Mouse (Mus musculus) c-Kit-negative CD71-positive TER-119-positive erythroid progenitor cells, embryonic 14.5 days (primary cell): ENCODE measurements at regions not wholly inside any gene's neighbourhood (a gene's known extent, or its start where the extent isn't known, plus 50 kb on each side); places are given as distances from the start of the nearest gene placed in this dataset.

Source experiments
- DNase-seq: peaks from one replicate; pipeline ENCODE4 v3.0.0-alpha.2; 2013; ENCODE audit warnings: low read depth, low spot score

- DNase-seq: no peak
These were observed 678.8 kb upstream of the Sox9 start for GRCm38 (mm10) chr11:112103252-112103651.

DNA sequence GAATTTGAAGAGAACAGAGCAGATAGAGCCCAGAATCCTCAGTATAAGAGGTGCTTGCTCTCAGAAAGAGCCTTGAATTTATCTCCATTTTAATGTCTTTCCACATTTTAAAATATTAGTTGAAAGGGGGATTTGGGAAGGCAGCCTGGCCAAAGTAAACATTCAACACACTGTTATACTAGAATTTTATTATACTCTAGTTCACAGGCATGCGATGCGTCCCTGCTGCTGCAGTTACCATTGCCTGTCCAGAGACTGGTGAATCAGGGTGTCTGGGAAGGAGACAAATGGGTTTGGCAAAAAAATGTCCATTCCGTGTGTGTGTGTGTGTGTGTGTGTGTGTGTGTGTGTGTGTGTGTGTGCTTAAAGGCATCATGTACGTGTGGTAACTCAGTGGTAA, 675.1 kb upstream of the Sox9 start:
- no peak for DNase-seq

DNA sequence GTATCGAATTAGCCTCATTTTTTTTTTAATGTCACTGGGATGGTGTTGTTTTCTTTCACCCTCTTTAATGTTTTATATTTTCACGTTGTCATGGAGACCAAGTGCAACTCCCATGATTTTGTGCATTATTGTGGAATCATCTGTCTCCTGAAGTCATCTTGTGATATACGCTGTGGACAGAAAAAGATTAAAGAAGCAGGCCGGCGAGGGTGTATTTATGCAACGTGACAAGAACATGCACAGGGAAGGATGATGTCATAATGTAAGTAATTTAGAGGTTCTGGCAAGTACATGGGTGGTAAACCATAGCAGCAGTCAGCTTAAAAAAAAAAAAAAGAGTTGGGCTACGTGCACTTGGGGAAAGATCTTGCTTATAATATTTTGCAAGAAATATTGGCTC, 674.7 kb upstream of the Sox9 start:
- DNase-seq: no peak

DNA sequence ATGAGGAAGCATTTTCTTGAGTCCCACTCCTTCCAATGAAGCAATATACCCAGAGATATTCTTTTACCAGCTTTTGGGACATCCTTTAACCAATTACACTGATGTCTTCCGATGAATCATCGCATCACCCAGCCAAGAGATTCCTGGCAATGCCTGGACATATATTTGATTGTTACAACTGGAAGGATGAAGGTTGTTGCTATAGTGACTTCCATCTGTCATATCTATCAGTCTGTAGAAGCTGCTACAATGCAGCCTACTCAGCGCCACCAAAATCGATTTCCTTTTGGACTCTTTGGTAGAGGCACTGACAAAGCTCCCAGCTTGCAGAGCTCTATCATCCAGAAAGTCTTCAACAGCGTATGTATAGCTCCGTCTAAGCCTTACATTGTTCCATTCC, 661.0 kb upstream of the Sox9 start:
- no peak for DNase-seq

DNA sequence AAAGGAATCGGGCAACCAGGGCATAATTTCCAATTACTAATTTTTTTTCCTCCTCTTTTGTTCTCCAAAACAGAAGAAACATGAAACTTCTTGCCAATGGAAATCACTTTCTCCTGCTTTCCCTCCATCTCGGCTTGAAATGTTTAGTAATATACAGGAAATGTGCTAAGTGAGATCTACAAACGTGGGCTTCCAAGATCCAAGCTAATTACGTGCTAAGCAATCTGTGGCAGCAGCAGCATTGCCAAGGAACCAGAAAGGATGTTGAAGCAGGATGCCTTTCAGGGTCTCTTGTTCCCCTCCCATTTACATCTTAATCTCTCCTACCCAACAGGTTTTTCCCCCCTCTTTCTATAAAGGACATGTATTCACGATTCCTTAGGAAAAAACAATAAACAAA, 660.2 kb upstream of the Sox9 start:
- DNase-seq: no peak

GRCm38 (mm10) chr11:112125249-112125933, 656.6 kb upstream of the Sox9 start:
- DNase-seq: no peak

DNA sequence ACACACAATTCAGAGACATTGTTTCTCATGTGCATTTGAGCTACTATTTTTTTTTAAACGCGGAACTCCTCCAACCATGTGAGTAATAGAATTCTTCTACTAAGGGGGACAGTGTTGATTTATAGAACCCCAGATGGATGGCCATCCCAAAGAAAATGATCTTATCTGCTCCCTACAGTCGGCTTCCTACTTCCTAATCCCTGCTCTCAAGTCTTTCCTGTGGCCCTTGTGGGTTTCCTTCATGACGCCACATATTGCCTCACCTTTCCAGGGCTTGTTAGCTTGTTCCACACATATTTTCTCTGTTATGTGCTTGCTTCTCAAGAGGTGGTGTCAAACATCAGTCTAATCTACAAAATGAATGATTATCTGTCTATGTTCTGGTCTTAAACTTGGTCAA, 651.9 kb upstream of the Sox9 start:
- DNase-seq: no peak

DNA sequence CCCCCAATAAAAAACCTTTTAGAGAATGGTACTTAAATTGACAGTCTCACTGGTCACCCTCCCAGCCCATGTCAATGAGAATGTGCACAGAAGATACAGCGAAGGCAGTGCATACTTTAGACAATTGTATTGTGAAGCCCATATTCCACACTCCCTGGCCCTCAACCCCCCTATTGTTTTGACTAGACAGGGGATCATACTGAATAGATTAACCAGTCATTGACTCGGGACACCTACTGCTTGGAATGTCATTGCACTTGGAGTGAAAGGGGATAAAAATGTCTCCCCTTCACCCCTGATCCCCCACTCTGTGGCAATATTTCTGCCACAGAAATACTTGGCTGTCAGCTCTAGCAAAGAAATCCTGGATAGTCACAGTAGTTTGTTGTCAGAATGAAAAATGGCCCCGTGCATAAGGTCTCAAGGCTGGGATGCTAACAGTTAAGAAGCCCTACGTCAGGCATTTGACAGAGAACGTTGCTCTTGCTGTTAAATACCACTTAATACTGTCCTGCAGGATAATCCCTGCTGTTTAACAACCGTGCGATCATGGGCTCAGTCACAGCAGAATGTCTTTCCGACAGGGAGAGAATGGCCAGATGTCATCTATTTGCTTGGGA, 644.5 kb upstream of the Sox9 start:
- no peak for DNase-seq

- DNase-seq: no peak
These were observed 642.0 kb upstream of the Sox9 start for GRCm38 (mm10) chr11:112140058-112140457.

DNA sequence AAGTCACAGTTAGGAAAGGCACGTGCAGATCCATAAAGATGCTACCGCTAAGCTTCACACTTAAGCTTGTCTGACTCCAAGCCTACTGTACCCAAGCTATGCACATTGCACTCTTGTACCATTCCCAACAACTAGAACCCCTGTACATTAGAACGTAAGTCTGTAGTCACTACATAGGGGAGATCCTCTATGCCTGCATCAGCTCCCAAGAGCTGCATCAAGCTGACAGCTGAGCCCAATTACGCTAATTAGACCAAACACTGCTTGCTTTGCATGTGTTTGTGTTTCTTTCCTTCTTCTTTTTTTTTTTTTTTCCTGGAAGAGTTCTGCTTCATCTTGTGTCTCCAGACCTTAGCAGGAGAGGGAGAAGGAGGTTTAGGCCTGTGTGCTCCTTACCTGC, 641.5 kb upstream of the Sox9 start:
- DNase-seq: no peak

GRCm38 (mm10) chr11:112140912-112141311, 641.1 kb upstream of the Sox9 start:
- no peak for DNase-seq

DNA sequence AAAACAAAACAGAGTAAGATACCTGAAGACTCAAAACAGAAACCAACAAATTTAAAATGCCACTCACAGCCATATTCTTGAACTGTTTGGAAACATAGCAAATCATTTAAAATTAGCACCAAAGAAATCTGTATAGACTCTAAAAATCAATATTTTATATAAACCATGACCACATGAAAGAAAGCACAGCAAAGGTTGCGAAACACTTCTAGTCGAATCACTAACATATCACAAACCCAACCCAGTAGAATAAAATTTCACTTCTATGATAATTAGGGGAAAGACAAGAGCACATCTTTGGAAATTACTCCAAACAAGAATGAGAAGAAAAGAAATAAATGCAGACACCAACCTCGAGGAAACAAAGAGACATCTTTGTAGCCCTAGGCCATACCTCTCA, 630.0 kb upstream of the Sox9 start:
- DNase-seq: no peak

- DNase-seq: no peak
These were observed 628.8 kb upstream of the Sox9 start for GRCm38 (mm10) chr11:112153198-112153597.

- no peak for DNase-seq
These were observed 627.2 kb upstream of the Sox9 start for GRCm38 (mm10) chr11:112154712-112155319.

DNA sequence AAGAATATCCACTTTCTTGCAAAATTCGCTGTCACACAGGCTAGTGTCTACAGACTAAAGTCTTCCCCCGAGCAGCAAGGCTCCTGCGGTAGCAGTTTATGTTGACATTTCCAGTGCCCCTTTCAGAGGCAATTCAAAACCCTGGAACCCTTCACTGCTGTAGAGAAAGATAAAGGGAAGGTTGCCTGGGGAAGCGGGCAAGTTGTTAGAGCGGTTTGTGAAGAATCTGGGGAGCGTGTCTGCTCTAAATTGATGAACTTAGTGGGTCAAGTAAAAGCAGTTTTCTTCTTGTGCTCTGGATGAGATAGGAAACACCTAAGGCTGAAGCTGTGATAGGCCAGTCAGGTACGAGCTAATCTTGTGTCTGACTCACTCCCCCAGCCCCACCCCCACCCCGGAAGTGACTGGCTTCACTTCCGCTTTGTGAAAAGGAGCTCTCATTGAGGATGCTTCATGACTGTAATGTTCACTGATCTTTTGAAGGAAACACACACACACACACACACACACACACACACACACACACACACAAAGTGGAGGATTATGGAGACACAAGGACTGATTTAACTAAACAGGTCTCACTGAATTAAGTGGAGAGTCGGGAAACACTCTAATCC, 626.6 kb upstream of the Sox9 start:
- DNase-seq: no peak

DNA sequence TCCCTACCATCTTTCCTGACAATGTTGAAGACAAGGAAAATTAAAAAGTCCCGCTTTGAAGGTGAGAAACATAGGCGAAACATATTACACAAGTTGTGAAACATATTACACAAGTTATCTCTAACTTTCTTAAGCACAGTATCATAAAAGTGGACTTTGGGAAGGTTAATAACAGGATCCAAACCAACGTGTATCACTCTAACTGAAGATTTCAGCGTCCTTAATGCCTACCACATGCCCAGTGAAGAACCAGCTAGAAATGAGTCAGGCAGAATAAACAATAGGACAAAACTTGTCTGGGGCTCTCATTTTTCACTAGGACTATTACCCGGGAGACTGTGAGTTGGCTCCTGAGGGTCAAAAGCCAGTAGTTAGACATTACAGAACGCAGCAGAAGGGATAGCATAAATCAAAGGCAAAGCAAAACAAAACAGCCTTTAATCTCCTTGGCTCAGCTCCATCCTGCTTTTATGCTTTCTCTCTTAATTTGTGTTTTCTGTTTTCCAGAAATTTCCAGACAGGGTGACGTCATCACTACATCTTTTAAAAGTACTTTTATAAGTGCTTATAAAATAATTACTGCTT, 618.3 kb upstream of the Sox9 start:
- DNase-seq: no peak

DNA sequence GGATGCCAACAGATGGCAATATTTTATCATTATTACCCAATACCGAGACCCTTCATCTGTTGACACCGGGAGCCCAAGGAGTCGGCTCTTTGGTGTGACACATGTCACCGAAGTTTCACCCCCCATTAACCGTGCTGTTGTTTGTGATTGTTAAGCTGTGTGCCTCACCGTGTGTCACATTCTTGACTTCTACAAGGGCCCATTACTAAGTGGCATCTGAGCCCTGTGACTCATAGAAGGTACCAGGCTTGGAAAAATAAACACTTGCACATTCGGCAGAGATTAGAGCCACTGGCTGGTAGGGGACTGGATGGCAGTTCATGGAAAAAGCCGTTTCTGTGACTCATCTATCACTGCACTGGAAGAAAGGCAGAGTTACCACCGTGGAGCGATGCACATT, 608.4 kb upstream of the Sox9 start:
- DNase-seq: no peak

- DNase-seq: no peak
These were observed 606.7 kb upstream of the Sox9 start for GRCm38 (mm10) chr11:112175302-112175701.

DNA sequence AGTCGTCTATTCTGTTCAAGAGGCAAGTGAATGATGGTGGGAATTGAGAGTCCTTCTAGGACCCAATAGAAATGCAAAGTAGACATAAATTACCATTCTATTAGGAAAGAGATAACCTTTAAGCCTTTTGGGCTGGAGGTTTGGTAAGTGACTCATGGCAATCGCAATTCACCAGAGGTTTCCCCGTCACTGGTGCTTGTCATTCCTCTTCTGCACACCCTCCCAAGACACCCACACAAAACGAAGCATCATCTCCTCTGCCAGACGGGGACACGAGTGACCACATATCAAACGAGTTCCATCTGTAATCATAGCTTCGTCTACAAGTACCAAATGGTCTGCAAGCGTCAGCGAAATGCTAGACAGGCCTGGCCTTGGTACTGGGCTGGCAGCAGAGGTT, 601.4 kb upstream of the Sox9 start:
- DNase-seq: no peak

- no peak for DNase-seq
These were observed 584.3 kb upstream of the Sox9 start for GRCm38 (mm10) chr11:112197620-112198268.

GRCm38 (mm10) chr11:112204561-112204960, 577.5 kb upstream of the Sox9 start:
- DNase-seq: no peak

DNA sequence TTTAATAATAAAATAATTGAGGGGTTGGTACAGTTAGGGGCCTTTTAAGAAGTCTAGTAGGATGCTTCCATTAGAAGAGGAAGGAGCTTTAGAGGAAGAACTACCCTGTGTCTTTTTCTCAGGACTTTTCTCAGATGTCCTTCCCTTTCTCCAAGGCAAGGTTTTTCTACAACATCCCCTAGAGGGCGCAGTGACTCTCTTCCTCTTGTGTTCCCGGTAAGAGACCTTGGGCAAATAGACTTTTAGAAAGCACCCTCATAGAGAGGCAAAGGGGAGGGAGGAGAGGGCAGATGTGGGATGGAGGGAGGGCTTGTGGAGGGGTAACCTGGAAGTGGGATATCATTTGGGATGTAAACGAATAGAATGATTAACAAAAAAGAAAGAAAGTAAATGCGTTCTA, 572.6 kb upstream of the Sox9 start:
- no peak for DNase-seq
